Mouse (Mus musculus): ENCODE results near the gene Itga9. TPM values are rescaled to one million over a fixed set of nuclear protein-coding genes. Genes with fewer than 3 reads are reported as not detected.

The Itga9 gene
- polyA plus RNA-seq, 1 experiment from 2014 or later: 3.7 TPM

DNA sequence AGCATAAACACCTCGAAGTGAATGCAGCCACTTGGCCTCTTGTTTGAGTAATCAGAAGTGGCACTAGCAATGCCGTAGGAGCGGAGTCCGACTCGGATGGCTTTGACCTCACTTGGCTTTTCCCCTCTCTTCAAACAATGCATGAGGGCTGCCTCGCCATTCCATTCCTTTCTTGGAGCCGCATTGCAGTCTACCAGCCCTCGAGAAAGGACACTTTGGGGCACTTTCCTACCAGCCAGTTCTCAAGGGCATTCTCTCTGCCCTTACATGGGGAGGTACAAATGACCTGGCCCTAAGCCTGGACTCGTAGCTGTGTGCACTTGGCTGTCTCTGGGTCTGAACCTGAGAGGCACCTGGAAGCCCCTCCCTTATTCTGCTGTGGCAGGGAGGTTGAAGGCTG lies 134.8 kb downstream of the Itga9 start:
- 44% methylated on average over 9 of the region's 9 CpGs for WGBS
- peaks cover 9% of the 10 kb centered on the region; the same call in 1 of the 2 replicates for H3K4me1 ChIP-seq (ENCODE audit: control insufficient read depth, insufficient read depth, low read length)

DNA sequence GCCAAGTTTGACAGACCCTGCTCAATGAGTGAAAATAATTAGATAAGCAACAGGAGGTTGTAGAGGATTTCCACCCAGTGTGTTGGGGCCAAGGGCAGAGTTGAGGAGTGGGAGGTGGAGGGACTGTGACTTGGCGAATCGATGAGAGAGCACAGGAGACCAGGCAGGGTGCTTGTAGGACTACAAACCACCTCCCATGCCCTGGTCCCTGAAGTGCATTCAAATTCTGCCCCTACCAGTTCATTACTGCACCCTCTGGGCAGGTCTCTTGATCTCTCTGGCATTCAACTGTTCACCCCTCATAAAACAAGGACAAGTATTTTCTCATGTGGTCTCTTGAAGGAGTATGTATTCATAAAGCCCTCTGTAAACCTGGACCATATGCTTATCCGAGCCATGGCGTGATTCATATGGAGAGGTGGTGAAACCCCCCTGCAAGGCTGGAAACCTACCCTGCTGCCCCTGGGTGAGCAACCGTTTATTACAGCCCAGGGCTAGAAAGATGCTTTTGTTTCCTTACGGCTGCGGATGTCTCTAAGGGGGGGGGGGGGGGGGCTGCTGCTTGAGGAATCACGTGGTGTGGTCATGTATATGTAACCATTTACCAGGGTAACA lies 143.0 kb downstream of the Itga9 start:
- no peaks in the 10 kb centered on the region for H3K9me3 ChIP-seq (ENCODE audit: control insufficient read depth, low read length)
- H3K27ac ChIP-seq (ENCODE audit: low read length): 0 out of 2 replicates have a peak overlapping the region, but pooled peaks have one; percentile 14

More for the DNA sequence above, 134.8 kb downstream of the Itga9 start:
- no peaks in the 10 kb centered on the region for H3K36me3 ChIP-seq (ENCODE audit: control insufficient read depth, insufficient read depth, low read length)
- H3K9me3 ChIP-seq (ENCODE audit: control insufficient read depth, low read length): no peaks in the 10 kb centered on the region
- H3K4me2 ChIP-seq (ENCODE audit: low read depth, low read length): no peak overlapping the region
- no peak overlapping the region for H3K27ac ChIP-seq (ENCODE audit: low read length)
- no peak for ATAC-seq
- no peak overlapping the region for H3K4me3 ChIP-seq (ENCODE audit: low read length)
- no peaks in the 10 kb centered on the region for H3K27me3 ChIP-seq (replicated peaks; ENCODE audit: control insufficient read depth, insufficient read depth, low read length)
- no peak overlapping the region for H3K9ac ChIP-seq (ENCODE audit: low read depth, low read length)

DNA sequence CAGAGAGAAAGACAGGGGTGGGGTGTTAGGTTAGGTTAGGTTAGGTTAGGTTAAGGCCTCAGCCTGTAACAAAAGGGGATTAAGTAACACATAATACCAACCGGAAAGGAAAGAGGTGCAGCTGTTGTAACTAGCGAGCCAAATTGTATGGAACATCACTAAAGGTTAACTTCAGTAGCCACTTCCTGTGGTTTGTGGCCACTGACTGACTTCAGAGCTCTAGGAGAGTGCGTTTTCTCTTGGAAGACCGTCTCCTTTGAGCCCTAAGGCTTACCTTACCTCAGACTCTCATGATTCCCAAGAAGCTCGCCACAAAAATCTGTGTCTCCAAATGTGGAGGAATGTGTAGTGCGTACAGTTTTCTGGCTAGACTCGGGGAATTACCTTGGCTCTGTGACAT lies 144.3 kb downstream of the Itga9 start:
- Histone ChIP-seq H3K9ac (ENCODE audit: low read depth, low read length) (no peak overlapping the region), H3K4me3 (ENCODE audit: low read length) (no peak overlapping the region), H3K36me3 (ENCODE audit: control insufficient read depth, insufficient read depth, low read length) (no peaks in the 10 kb centered on the region), H3K4me2 (ENCODE audit: low read depth, low read length) (no peak overlapping the region), H3K9me3 (ENCODE audit: control insufficient read depth, low read length) (no peaks in the 10 kb centered on the region), H3K4me1 (ENCODE audit: control insufficient read depth, insufficient read depth, low read length) (no peaks in the 10 kb centered on the region), H3K27ac (ENCODE audit: low read length) (no peak overlapping the region), H3K27me3 (replicated peaks; ENCODE audit: control insufficient read depth, insufficient read depth, low read length) (no peaks in the 10 kb centered on the region)
- 89% methylated on average over 7 of the region's 7 CpGs for WGBS
- ATAC-seq: no peak

More for the DNA sequence above, 143.0 kb downstream of the Itga9 start:
- H3K4me3 ChIP-seq (ENCODE audit: low read length): no peak overlapping the region
- no peaks in the 10 kb centered on the region for H3K4me1 ChIP-seq (ENCODE audit: control insufficient read depth, insufficient read depth, low read length)
- no peak for ATAC-seq
- H3K36me3 ChIP-seq (ENCODE audit: control insufficient read depth, insufficient read depth, low read length): no peaks in the 10 kb centered on the region
- H3K27me3 ChIP-seq (replicated peaks; ENCODE audit: control insufficient read depth, insufficient read depth, low read length): no peaks in the 10 kb centered on the region
- H3K4me2 ChIP-seq (ENCODE audit: low read depth, low read length): no peak overlapping the region
- 51% methylated on average over 8 of the region's 8 CpGs for WGBS
- H3K9ac ChIP-seq (ENCODE audit: low read depth, low read length): no peak overlapping the region

DNA sequence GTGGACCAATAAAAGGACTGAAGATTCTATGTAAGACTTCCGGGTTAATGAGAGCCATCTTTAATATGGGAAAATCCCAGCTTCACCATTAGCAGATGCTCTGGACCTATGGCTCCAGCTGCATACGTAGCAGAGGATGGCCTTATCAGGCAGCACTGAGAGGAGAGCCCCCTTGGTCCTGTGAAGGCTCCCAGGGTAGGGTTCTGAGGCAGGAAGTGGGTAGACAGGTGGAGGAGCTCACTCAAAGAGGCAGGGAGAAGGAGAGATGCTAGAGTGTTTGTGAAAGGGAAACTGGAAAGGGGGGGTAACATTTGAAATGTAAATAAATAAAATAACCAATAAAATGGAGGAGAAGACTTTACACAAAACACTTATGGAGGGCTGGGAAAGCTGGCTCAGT lies 145.9 kb downstream of the Itga9 start:
- Histone ChIP-seq H3K27me3 (replicated peaks; ENCODE audit: control insufficient read depth, insufficient read depth, low read length) (no peaks in the 10 kb centered on the region), H3K27ac (ENCODE audit: low read length) (no peak overlapping the region), H3K4me1 (ENCODE audit: control insufficient read depth, insufficient read depth, low read length) (no peaks in the 10 kb centered on the region), H3K4me2 (ENCODE audit: low read depth, low read length) (no peak overlapping the region), H3K9ac (ENCODE audit: low read depth, low read length) (no peak overlapping the region), H3K4me3 (ENCODE audit: low read length) (no peak overlapping the region), H3K9me3 (ENCODE audit: control insufficient read depth, low read length) (no peaks in the 10 kb centered on the region), H3K36me3 (ENCODE audit: control insufficient read depth, insufficient read depth, low read length) (no peaks in the 10 kb centered on the region)
- ATAC-seq: no peak
- WGBS: 92% methylated on average over 2 of the region's 2 CpGs

DNA sequence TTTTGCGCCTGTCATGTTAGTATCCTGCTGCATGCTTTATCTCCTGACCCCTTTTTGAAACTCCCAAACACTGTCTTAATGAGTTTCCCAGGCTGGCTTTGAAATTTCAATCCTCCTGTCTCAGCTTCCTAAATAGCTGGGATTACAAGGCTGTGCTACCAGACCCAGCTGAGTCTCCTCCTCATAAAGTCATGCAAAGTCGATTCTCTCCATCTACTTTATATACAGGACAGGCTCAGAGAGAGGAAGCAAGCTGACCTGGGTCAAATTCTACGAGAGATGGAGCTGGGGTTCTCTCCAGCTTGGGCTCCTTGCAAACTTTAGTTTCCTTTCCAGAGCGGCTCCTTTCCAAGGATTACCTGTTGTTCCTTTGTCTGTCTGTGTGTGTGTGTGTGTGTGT lies 153.0 kb downstream of the Itga9 start:
- Histone ChIP-seq H3K9ac (ENCODE audit: low read depth, low read length) (no peak overlapping the region), H3K9me3 (ENCODE audit: control insufficient read depth, low read length) (no peaks in the 10 kb centered on the region), H3K36me3 (ENCODE audit: control insufficient read depth, insufficient read depth, low read length) (no peaks in the 10 kb centered on the region), H3K4me2 (ENCODE audit: low read depth, low read length) (no peak overlapping the region), H3K4me3 (ENCODE audit: low read length) (no peak overlapping the region), H3K27me3 (replicated peaks; ENCODE audit: control insufficient read depth, insufficient read depth, low read length) (no peaks in the 10 kb centered on the region), H3K27ac (ENCODE audit: low read length) (no peak overlapping the region), H3K4me1 (ENCODE audit: control insufficient read depth, insufficient read depth, low read length) (peaks cover 11% of the 10 kb centered on the region; the same call in 1 of the 2 replicates)
- 46% methylated on average over 4 of the region's 4 CpGs for WGBS
- ATAC-seq: no peak

DNA sequence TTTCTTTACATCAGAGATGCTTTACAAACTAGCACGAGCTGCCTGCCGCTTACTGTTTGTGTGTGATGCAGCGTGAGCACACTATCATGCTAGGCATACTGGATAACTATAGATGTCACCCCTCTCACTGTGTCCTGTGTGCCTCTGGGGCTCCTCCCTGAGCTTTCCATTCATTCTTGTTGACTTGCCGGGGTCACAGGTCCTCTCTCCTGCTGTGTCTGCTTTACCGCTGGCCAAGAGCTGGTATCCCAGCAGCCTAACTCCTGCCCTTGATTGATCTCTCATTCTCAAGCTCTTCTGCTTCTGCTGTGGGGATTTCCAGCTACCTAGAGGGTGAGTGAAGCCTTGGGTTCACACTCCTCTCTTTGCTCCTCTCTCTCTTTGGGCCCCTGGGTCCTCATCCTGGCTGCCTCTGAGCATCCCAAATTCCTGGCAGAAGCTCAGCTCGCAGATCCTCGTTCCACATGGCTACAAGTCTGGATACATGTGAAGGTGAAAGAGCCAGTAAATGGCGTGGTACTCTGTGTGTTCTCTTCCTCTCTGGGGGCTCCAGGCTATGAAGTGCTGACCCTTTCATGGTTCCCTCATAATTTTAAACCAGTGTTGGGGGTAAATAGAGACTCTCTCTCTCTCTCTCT lies 155.6 kb downstream of the Itga9 start:
- Histone ChIP-seq H3K4me3 (ENCODE audit: low read length) (no peak overlapping the region), H3K36me3 (ENCODE audit: control insufficient read depth, insufficient read depth, low read length) (no peaks in the 10 kb centered on the region), H3K4me1 (ENCODE audit: control insufficient read depth, insufficient read depth, low read length) (peaks cover 11% of the 10 kb centered on the region; the same call in 1 of the 2 replicates), H3K9ac (ENCODE audit: low read depth, low read length) (no peak overlapping the region), H3K4me2 (ENCODE audit: low read depth, low read length) (no peak overlapping the region), H3K27me3 (replicated peaks; ENCODE audit: control insufficient read depth, insufficient read depth, low read length) (no peaks in the 10 kb centered on the region), H3K27ac (ENCODE audit: low read length) (no peak overlapping the region), H3K9me3 (ENCODE audit: control insufficient read depth, low read length) (no peaks in the 10 kb centered on the region)
- no peak for ATAC-seq
- 56% methylated on average over 8 of the region's 8 CpGs for WGBS

DNA sequence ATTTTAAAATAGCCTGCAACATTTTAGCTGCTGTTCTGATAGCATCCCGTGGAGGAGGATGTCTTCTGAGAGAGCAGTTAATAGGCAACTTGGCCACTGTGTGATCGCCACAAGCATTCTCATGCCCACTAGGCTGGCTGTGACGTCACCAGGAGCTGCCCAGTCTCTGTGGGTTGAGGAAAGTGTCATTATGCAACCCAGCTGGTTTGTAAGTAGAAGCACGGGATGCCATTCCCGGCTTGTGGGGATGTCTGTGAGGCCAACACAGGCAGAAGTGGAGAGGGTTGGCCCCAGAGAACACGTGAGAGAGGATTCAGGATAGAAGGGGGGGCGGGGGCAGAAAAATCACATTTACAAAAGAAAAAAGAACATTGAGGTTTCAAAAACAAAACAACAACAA lies 156.3 kb downstream of the Itga9 start:
- Histone ChIP-seq H3K4me1 (ENCODE audit: control insufficient read depth, insufficient read depth, low read length) (peaks cover 11% of the 10 kb centered on the region; the same call in 1 of the 2 replicates), H3K4me2 (ENCODE audit: low read depth, low read length) (no peak overlapping the region), H3K27ac (ENCODE audit: low read length) (no peak overlapping the region), H3K9me3 (ENCODE audit: control insufficient read depth, low read length) (no peaks in the 10 kb centered on the region), H3K36me3 (ENCODE audit: control insufficient read depth, insufficient read depth, low read length) (no peaks in the 10 kb centered on the region), H3K27me3 (replicated peaks; ENCODE audit: control insufficient read depth, insufficient read depth, low read length) (no peaks in the 10 kb centered on the region), H3K4me3 (ENCODE audit: low read length) (no peak overlapping the region), H3K9ac (ENCODE audit: low read depth, low read length) (no peak overlapping the region)
- ATAC-seq: no peak; the same call in 1 of the 2 replicates
- WGBS: 45% methylated on average over 7 of the region's 7 CpGs

DNA sequence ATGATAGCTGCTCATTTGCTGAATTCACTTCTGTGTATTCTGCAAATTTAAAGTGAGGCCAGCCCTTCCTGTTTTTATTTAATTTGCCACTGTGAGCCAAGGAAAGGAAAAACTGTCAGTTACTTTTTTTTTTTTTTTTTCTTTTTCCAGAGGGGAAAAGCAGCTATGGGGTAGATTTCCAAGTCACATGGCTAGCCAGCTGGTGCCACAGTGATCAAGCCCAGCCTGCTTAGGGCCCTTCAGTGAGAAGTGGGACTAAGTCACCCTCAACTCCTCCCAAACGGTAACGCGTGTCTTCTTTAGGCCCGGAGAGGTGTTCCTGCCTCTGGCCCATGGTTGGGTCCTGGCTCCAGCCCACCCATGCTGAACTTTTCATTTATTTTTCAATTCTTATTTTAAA lies 156.7 kb downstream of the Itga9 start:
- Histone ChIP-seq H3K27ac (ENCODE audit: low read length) (no peak overlapping the region), H3K4me3 (ENCODE audit: low read length) (no peak overlapping the region), H3K9me3 (ENCODE audit: control insufficient read depth, low read length) (no peaks in the 10 kb centered on the region), H3K27me3 (replicated peaks; ENCODE audit: control insufficient read depth, insufficient read depth, low read length) (no peaks in the 10 kb centered on the region), H3K36me3 (ENCODE audit: control insufficient read depth, insufficient read depth, low read length) (no peaks in the 10 kb centered on the region), H3K4me1 (ENCODE audit: control insufficient read depth, insufficient read depth, low read length) (peaks cover 11% of the 10 kb centered on the region; the same call in 1 of the 2 replicates), H3K9ac (ENCODE audit: low read depth, low read length) (no peak overlapping the region), H3K4me2 (ENCODE audit: low read depth, low read length) (no peak overlapping the region)
- ATAC-seq: no peak; the same call in 1 of the 2 replicates
- 74% methylated on average over 4 of the region's 4 CpGs for WGBS

DNA sequence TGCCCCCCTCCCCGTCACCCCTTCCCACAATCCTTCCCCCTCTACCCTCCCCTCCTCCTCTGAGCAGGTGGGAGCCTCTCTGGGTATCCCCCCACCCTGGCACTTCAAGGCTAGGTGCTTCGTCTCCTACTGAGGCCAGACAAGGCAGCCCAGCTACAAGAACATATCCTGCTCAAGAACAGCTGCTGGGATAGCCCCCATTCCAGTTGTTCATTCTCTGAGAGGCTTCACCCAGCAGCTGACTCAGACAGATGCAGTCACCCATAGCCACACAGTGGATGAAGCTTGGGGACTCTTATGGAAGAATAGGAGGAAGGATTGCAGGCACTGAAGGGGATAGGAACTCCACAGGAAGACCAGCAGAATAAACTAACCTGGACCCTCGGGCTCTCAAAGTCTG lies 157.2 kb downstream of the Itga9 start:
- Histone ChIP-seq H3K27ac (ENCODE audit: low read length) (no peak overlapping the region), H3K27me3 (replicated peaks; ENCODE audit: control insufficient read depth, insufficient read depth, low read length) (no peaks in the 10 kb centered on the region), H3K36me3 (ENCODE audit: control insufficient read depth, insufficient read depth, low read length) (no peaks in the 10 kb centered on the region), H3K4me1 (ENCODE audit: control insufficient read depth, insufficient read depth, low read length) (peaks cover 11% of the 10 kb centered on the region; the same call in 1 of the 2 replicates), H3K4me3 (ENCODE audit: low read length) (no peak overlapping the region), H3K9me3 (ENCODE audit: control insufficient read depth, low read length) (no peaks in the 10 kb centered on the region), H3K4me2 (ENCODE audit: low read depth, low read length) (no peak overlapping the region), H3K9ac (ENCODE audit: low read depth, low read length) (no peak overlapping the region)
- no peak for ATAC-seq
- WGBS: 83% methylated on average over 3 of the region's 3 CpGs
